In the genomic region with DNA sequence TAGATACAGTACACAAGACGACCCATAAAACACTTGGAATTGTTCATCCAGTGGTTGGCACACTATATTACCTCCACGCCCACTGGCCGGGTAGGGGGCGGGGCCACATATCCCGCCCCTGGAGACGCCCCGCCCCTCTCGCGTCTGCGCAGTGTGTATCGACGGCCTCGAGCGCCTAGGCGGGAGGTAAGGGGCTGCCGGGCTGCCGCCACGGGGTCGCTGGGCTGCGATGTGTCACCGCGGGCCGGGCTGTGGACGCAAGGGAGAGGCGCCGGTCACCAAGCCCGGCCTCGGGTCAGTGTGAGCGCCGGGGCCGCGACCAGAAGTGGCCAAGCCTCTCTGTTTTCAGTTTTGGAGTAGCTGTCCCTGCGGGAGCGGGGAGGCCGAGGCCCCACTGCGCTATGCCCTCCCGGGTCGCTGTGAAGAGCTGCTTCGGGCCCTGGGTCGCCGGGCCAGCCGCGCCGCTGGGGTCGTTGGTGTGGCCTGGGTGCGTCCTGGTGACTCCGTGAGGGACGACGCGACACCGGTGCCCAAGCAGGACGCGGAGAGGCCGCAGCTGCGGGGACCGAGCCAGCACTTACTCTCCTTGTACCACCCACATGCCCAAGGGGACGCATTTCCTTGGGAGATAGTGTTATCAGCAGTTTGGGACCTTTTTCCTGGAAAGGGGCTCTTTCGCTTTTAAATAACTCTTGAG, we compare ENCODE assay signal across 8 mouse cellular contexts. TPM values are rescaled to one million over a fixed set of nuclear protein-coding genes. Genes with fewer than 3 reads are reported as not detected.
DNase-seq lines count a peak whose midpoint lies in the region; ATAC-seq and TF ChIP-seq lines count a peak whose summit lies in the region.

Gene Stx17 (plus strand): TSS at position 143 of the 697 bp plus-strand sequence.

- peak; percentile 89 for DNase-seq in CD4-positive helper T cell, adult 2 months (ENCODE audit: low read depth, low spot score)
- peak; percentile 89 for DNase-seq in brain, embryonic 14.5 days (ENCODE audit: low read depth)
- DNase-seq in liver = peak; percentile 92
- peak; percentile 33 to 75 for DNase-seq in monocyte, adult 2 months (ENCODE audit: low read depth in 1 of 2, low spot score in 2 of 2)
- DNase-seq in spleen, postnatal 14 days (ENCODE audit: low spot score in 2 of 2) = peak; percentile 78 to 82

- under 1% methylated on average over 58 of the region's 58 CpGs for WGBS in heart, embryonic 11.5 days (ENCODE audit: insufficient replicate concordance)
- 2% methylated on average over 58 of the region's 58 CpGs for WGBS in kidney, embryonic 16.5 days

- peak within 1 kb of the TSS; percentile 75 for H3K4me3 ChIP-seq in heart, embryonic 11.5 days (ENCODE audit: low read depth, low read length)
- H3K4me3 ChIP-seq in kidney, embryonic 16.5 days (ENCODE audit: low read length) = peak within 1 kb of the TSS; percentile 83

- no peaks in the 10 kb centered on the region for H3K36me3 ChIP-seq in heart, embryonic 11.5 days (ENCODE audit: control insufficient read depth, insufficient read depth, low read length)
- no peaks in the 10 kb centered on the region for H3K36me3 ChIP-seq in kidney, embryonic 16.5 days (ENCODE audit: insufficient read depth, low read length)

- peak within 1 kb of the TSS; percentile 89 for H3K9ac ChIP-seq in heart, embryonic 11.5 days (ENCODE audit: low read depth, low read length)
- H3K9ac ChIP-seq in kidney, embryonic 16.5 days (replicated peaks; ENCODE audit: low read length) = peak within 1 kb of the TSS; percentile 94

- H3K27ac ChIP-seq in heart, embryonic 11.5 days (ENCODE audit: low read depth, low read length) = no peak within 1 kb of the TSS
- no peak within 1 kb of the TSS for H3K27ac ChIP-seq in kidney, embryonic 16.5 days (ENCODE audit: low read length)

- H3K4me1 ChIP-seq in heart, embryonic 11.5 days (ENCODE audit: control insufficient read depth, insufficient read depth, low read length) = no peaks in the 10 kb centered on the region
- H3K4me1 ChIP-seq in kidney, embryonic 16.5 days (ENCODE audit: insufficient read depth, low read length) = 0 out of 2 replicates have a peak, but pooled peaks cover 3% of the 10 kb centered on the region

- peak within 1 kb of the TSS; percentile 74 for H3K4me2 ChIP-seq in heart, embryonic 11.5 days
- H3K4me2 ChIP-seq in kidney, embryonic 16.5 days (replicated peaks; ENCODE audit: low read depth, low read length) = peak within 1 kb of the TSS; percentile 79

- TF ChIP-seq POLR2A in brain, embryonic 14.5 days (IDR thresholded peaks at IDR 0.05; ENCODE audit: borderline replicate concordance, extremely low read depth, insufficient read depth, insufficient read length, poor library complexity, severe bottlenecking) = peak; percentile 80

- ATAC-seq in erythroblast, adult 5-6 weeks (replicated peaks; ENCODE audit: low FRiP score, poor library complexity, severe bottlenecking) = peak; percentile 97
- peak; percentile 100 for ATAC-seq in heart, embryonic 11.5 days (replicated peaks; ENCODE audit: insufficient number of reproducible peaks, low FRiP score, low TSS enrichment)
- ATAC-seq in kidney, embryonic 16.5 days (ENCODE audit: low FRiP score, low TSS enrichment) = peak; percentile 100

- no peaks in the 10 kb centered on the region for H3K9me3 ChIP-seq in heart, embryonic 11.5 days (replicated peaks; ENCODE audit: control insufficient read depth, low read length)
- no peaks in the 10 kb centered on the region for H3K9me3 ChIP-seq in kidney, embryonic 16.5 days (ENCODE audit: low read length)

- TF ChIP-seq CTCF in brain, embryonic 14.5 days (IDR thresholded peaks at IDR 0.05; ENCODE audit: borderline replicate concordance, extremely low read depth, insufficient read depth, insufficient read length) = no peak

- H3K27me3 ChIP-seq in heart, embryonic 11.5 days (ENCODE audit: control insufficient read depth, insufficient read depth, low read length) = no peaks in the 10 kb centered on the region
- no peaks in the 10 kb centered on the region; the same call in 1 of the 2 replicates for H3K27me3 ChIP-seq in kidney, embryonic 16.5 days (ENCODE audit: insufficient read depth, low read length)

RNA-seq across cellular contexts. Expression of gene Stx17, which starts in this region (rescaled TPM):
- polyA plus RNA-seq in brain, embryonic 14.5 days (2012; rRNA removed) = 10.2 and 11.5 TPM in 2 replicates
- 3.5 and 8.2 TPM in 2 replicates for total RNA-seq in erythroblast, adult 5-6 weeks (2015; ENCODE audit: low replicate concordance)
- 12.7 and 16.5 TPM in 2 replicates for total RNA-seq in erythroblast, adult 5-6 weeks (2017; ENCODE audit: low replicate concordance)
- 21.3 and 21.9 TPM in 2 replicates for polyA plus RNA-seq in heart, embryonic 11.5 days (2014; fragmentation: Nextera tagmentation; extraction: Ambion mirVana)
- polyA plus RNA-seq in kidney, embryonic 16.5 days (2015; fragmentation: Nextera tagmentation; extraction: Ambion mirVana) = 22.3 and 23.6 TPM in 2 replicates
